Mouse (Mus musculus) cerebellum, adult 11-12 months (tissue): ENCODE measurements at regions not wholly inside any gene's neighbourhood (a gene's known extent, or its start where the extent isn't known, plus 50 kb on each side); places are given as distances from the start of the nearest gene placed in this dataset.

Source experiments
- DNase-seq: peaks from one replicate; pipeline ENCODE4 v3.0.0; 2022

DNA sequence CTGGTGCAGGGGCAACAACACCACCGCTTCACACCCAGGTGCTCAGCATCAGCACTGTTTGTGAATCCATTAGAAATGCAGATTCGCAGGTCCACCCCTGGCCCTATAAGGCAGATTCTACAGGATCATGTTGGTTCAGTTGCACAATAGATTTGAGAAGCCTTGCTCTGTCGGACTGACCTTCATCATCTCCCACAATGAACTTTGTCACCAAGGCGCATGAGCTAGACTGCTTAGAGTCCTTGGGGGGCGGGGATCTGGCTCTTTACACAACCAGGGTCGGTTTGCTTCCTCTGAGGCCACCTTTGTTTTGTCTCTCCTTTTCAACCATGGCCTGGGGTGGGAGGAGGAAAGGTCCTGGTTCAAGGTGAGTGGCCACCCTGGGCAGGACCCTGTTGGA is 209.7 kb downstream of the Igsf11 start:
- no peak for DNase-seq

DNA sequence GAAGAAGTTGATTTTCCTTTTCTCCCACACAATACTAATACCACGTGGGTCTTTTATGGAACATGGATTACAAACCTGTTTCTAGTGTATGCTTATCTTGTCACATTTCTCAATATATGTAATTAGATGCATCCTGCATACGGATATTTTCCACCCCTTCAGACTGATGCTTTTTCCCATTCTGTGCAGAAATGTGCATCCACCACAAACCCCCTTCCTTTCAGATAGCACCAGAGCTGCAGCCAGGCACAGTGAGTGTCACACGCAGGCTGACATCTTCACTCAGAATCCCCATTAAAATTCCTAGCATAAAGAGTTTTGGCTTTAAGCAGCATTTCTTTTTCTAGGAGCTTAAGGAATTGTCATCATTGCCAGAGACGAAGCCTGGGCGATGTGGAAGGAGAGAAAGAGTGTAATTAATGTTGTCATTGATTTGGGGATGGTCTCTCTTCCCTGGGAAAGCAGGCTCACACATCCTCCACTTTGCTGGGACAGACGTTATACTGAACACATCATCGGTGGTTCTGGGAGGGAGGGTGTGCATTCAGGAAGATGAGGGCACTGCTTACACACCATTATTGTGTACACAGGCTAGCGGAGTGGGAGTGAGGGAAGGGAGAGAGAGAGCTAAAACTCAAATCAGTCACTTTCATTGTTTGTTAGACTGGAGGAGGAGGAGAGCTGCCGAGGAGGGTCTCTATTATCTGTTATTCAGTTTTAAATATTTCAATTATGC is 211.1 kb downstream of the Igsf11 start:
- DNase-seq = no peak

DNA sequence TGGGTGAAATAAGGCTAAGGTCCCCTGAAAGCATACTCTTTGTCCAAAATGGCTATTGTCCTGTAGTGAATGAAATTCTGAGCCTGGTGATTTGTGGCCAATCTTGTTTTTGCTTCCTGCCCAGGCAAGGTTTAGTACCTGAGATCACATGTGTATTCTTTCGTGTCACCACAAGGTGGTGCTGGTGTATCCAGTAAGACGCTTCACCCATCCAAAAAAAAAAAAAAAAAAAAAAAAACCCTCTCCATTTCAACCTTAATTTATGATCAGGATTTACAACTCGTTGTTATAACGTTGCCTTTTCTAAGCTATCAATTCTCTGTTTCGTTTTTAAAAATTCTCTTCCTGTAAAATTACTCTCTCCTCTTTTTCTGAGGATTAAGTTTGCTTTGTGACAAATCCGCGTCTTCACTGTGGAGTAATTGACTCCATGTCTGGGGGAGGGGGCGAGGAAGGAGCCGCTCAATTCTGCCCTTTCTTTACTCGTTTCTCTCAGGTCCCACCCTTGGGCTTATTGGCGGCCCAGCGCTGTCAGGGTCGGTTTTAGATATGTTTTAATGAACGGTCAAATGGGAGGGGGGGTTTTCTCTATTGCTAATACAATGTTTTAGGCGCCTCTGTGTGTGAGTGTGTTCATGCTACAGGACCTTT is 217.0 kb downstream of the Igsf11 start:
- DNase-seq = peak; percentile 20

DNA sequence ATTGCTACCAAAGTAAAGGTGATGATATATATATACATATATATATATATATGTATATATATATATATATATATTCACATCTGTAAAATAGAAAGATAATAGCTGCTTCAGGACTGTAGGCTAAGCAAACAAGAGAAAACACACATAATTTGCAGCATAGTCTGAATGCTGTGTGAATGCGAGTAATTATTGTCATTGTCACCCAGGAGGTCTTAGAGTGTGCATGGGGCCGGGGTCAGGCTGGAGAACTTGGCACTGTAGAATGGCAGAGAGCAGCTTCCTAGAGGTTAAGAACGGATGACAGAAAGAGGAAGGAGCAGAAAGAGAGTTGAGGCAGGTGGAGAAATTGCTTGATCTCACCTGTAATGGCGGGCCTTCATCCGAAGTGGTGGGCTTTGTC is 217.6 kb downstream of the Igsf11 start:
- no peak for DNase-seq

DNA sequence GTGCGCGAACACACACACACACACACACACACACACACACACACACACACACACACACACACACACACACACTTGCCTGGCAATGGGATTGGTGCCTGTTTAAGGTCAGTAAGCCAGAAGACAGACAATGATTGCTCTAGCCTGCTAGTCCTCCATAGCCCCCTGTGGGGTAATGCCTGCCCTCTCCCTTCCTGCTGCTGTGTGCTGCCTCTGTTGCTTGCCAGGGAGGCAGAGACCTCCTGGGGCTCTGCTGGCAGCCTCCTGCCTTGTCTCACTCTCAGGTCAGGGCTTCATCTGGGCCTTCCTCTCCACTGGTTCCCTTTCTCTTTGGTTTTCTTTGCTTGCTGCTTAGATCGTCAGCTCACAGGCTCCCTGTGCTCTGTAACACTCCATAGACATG is 225.6 kb downstream of the Igsf11 start:
- peak; percentile 9 for DNase-seq

DNA sequence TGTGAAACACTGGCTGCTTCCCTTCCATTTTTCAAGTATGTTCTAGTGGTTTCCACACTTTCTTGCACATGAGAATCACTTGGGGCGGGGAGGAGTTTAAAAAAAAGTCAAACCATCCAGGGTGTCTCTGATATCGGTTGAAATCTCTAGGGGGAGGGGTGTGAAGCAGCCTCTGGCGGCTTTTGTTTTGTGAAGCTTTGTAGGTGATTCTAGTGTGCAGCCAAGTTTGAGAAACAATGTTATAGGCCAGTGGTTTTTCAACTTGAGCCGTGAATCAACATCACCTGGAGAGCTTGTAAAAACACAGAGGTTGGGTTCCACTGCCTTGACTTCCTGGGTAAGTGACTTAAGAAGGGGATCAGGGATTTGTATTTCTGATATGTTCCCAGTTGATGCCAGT is 227.3 kb downstream of the Igsf11 start:
- no peak for DNase-seq

DNA sequence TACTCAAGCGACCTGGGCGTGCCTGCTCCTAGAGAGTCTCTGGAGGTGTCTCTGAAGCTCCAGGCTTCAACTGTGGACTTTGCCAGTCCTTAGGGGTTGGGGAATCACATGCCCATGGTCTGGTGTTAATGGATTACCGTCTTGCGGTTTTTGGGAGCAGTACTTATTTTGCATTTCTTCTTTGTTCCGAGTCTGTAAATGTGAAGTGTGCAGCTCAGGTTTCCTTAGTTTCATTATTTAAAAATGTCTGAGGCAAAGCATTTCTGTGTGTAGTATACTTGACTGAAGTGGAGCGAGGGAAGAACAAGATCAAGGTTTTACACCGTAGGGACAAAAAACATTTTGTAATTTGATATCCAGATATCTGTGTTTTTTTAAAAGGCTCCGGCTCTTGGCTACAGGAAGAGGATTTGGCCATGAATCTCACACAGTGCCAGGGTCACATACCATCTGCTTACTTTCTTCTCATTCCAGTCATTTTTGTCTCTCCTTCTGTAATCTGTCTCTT is 231.0 kb downstream of the Igsf11 start:
- DNase-seq = no peak

DNA sequence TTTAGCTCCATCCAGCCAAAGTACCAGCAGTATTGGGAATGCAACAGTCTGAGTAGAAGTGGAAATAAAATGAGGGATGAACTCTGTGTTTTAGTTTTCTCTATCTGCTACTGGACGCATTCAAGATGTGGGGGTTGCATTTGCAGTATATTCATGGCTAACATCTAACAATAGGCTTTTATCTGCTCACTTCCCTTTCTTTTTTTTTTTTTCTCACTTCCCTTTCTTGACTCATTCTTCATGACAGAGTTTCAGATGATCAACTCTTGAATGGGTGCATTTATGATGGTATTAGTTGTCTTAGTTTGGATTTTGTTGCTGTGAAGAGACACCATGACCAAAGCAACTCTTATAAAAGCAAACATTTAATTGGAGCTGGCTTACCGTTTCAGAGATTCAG is 240.0 kb downstream of the Igsf11 start:
- no peak for DNase-seq

DNA sequence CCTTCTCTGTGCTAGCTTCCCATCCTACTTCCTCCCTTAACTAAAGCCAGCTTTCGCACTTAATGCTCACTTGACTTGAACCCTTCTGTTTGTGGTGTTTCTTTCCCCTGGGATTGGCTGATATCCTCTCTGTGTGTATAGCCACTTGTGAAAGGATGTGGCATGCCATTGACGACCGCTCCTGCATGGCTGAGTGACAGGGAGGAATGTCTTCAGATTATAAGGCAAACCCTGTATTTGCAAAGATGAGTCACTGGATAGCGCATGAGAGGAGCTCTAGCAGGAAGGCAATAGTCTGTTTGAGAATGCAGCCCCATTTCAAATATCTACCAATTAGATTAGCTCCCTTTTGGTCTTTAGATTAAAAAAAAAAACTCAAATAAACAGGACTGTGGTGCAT is 243.3 kb downstream of the Igsf11 start:
- DNase-seq = no peak

DNA sequence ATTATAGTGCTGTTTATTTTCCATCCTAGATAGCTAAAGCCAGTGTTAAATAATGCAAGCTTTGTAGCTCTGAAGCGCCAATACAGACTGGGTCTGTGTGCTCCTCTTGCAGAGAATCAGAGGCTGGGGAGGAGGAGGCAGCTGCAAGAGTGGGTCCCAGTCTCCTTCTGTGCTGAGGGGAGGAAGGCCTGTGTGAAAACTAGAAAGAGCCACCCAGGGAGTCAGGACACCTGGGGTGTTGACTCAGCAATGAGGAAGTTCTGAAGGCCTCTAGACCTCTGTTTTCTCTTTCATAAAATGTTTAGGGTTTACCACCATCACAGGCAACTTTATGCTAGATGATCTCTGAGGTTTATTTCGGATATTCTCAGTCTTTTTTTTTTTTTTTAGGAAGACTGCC is 254.7 kb downstream of the Igsf11 start:
- no peak for DNase-seq

DNA sequence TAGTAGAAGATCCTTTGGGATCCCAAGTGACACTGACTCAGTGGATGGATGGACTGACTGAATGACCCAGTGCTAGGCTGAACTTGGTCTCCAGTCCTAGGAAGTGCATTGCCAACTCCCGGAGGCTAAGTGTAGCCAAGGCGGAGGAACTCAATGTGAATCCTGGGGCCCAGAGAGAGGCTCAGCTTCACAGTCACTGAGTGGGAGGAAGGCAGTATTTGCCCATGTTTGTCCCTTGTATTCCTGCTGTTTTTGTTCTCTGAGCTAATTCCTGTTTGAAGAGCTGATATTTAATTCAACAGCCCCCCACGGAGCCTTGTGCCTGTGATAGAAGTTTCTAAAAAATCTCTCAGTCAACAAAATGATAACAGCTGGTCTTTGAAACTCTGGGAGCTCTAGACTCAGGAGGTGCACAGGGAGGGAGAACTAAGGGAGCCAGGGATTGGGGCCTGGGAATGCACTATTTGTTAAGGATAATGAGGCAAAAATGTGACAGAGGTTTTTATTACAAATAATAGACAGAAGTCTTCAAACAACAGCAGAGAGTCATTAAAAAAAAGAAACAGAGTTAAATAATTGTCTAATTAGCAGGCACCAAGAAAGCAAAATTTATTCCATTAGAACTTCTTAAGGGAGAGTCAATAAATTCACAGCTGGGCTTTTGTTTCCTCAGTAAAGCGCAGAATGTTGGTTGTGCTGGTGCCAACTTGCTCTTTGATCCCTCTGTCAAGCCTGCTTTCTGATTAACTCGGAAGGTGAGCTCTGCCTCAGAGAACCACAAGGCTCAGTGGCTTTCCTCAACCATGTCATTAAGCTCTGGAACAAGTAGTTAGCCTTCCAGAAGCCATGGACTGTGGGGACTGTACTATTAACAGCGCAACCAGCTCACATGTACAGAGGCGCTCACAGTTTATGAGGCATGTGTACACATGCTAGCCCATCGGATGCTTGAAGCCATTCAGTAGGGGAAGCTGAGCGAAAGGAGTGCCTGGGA is 259.2 kb downstream of the Igsf11 start:
- DNase-seq = no peak

DNA sequence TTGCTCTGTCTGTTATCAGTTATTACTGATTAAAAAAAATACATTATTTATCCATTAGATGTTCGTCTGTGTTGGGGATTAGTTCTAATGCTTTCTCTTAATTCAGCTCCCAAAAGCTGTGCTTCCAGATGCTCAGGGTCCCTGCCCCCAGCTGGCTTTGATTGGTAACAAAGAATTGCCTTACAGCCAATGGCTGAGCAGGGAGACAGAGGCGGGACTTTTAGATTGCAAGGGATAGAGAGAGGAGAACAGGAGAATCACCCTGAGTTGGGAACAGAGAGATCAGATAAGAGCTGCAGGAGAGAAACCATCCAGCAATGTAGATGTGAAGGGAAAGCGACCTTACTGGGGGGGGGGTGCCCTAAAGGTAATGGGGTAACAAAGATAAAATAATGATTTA is 266.4 kb downstream of the Igsf11 start:
- no peak for DNase-seq

DNA sequence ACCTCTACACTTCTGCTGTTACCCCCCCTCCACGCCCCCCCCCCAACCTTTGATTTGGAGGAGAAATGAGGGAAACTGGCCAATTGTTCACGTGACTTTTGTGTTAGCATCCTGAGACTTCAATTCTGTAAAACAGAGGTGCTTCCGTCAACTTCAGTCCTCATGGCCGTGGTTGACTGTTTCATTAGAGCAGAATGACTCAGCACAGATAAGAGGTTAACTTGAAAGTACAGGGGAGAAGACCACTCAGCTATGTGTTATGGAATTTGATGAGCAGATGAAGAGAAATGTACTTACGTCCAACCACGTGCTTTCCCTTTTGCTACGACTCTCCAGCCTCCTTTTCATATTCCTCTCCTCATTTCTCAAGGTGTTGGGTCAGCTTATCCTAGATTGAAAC is 267.3 kb downstream of the Igsf11 start:
- DNase-seq = no peak

DNA sequence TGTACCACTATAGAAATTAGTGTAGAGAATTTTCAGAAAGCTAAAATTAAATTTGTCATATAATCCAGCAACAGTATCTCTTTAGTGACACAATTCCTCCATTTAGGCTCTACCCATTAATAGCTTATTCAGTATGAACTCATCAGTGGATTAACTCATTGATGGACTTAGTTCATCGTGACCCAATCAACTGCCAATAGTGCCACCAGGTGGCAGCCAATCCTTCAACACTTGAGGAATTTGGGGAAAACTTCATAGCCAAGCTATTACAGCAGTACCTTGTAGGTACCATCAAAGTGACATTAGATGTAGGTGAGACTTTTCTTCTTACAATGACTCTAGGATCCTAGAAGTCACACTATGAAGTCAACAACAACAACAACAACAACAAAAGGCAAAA is 270.2 kb downstream of the Igsf11 start:
- DNase-seq = no peak

DNA sequence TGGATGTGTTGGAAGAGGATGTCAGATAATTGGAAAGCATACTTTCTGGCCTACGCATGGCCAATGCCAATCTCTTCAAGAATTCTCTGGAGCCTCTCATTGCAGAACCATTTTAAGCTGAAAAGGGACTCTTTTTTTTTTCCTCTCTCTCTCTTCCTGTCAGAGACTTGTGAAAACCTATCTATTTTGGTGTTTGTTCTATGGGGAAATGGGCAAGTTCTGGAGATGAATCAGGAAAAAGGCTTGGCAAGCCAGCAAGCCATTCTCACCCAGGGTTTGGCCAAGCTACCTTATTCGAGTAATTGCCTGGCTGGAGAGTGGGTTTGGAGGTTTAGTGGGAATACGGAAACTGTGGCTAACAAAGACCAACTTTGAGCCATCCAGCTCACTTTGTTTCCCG is 299.4 kb downstream of the Igsf11 start:
- peak; percentile 9 for DNase-seq

DNA sequence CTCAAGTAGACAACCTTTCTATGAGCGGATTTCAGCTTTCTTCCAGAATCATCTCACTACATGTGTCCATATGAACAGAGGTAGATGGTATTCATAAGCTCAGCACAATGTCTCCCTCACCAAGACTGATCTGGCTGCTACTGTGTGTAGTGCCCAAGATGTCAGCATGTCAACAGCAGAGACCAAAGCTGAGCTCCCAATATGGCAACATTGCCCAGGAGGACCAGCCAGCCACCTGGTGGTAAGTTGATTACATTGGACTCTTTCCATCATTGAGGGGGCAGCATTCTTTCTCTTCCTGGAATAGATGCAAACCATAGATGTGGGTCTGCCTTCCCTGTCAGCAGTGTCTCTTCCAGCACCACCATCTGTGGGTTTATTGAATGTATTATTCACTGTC is 303.0 kb downstream of the Igsf11 start:
- peak; percentile 52 for DNase-seq

DNA sequence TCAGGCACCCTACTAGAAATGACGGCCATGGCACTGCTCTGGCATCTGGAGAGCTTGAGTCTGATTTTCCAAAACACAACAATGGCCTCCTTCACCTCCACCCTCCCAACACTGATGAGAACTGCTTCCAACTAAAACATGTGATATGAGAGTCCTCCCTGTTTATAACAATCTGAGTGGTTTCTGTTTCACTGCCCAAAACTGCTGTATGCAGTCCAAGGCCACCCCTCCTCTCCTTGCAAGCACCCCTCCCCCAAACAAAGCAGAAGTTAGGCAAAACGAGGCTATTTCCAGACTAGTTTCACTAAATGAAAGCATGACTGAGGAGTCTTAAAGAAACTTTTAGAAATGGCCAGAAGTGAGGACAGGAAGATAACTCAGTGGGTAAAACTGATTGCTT is 304.4 kb downstream of the Igsf11 start:
- no peak for DNase-seq

DNA sequence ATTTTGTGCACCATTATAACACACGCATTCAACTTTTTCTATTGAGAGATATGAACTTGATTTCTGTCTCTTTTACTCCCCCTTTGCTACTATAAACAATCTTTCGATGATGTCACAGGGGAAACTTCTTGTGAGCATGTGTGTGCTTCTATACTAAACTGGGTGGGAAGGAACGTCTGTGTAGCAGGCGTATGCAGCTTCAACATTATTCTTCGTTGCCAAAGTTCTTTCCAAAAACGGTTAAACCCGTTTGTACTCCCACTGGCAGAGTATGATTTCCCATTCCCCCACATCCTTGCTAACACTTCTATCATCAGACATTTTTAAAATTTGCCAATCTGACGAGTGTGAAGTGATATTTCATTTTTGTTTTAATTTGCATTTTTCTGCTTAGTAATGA is 331.1 kb downstream of the Igsf11 start:
- no peak for DNase-seq

DNA sequence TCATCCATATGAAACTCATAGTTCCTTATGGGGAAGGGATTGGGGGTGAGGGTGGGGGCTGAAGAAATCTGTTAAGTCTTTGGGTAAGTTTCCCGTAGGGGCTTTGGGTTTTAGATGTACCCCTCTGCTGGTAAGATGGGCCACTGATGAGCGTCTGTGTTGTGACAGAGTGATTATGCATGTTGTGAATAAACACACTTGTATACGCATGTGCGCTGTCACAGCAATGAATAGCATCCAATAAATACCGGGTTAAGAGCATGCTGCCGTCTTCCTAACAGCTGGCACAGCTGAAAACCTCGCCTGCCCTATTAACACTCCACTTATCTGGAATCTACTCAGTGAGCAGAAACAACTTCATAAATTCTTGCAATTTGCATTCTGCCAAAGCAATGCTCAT is 337.0 kb downstream of the Igsf11 start:
- DNase-seq = no peak

DNA sequence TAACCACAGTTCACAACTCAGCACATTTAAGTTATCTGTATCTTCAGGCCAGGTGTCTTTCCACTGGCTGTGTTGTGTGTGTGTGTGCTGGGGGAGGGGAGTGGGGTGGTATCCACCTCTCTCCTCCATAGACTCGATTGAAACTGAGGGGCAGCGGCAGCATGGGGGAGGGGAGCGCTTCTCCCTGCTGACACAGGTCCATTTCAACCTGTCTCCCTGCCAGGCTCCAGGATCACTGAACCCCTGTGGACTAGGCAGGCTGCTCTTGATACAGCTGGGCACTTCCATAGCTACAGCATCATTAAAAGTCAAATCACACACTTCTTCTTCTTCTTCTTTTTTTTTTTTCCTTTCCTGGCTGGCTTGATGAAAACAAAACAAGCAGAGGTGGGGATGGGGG is 338.0 kb downstream of the Igsf11 start:
- no peak for DNase-seq

DNA sequence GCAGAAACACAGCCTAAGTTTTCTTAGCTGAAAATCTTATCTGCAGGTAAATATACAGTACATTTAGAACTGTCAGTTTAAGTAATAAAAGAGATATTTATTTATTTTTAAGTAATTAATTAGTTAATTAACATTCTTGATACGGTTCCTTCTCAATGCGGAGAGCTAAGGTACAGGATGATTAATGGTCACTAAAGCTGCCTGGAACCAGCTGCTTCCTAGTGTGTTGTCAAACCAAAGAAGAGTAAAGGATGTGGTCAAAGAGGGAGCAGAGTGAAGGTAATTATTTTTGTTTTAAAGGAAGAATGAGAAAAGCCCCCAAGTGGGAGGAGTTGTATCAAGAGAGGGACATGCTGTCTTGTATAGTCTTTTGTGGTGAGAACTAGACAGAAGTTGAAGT is 341.8 kb downstream of the Igsf11 start:
- no peak for DNase-seq

DNA sequence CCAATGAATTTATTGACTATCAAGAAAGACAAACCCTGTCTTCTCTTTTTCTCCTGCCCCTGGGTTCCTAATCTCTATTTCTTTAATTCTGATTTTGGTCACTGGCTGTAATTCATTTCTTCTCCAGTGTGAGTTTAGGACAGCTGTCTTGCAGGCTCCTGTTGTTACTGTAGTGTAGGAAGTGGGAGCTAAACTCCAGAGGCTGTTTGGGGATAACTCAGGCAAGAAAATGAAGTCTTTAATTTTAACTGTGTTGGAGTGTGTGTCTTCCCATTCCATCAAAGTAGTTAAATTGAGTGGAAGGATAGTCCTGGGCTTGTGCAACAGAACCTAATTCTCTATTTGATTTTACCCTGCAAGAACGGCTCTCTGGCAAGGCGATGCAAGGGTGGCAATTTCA is 381.0 kb downstream of the Igsf11 start:
- DNase-seq = no peak

DNA sequence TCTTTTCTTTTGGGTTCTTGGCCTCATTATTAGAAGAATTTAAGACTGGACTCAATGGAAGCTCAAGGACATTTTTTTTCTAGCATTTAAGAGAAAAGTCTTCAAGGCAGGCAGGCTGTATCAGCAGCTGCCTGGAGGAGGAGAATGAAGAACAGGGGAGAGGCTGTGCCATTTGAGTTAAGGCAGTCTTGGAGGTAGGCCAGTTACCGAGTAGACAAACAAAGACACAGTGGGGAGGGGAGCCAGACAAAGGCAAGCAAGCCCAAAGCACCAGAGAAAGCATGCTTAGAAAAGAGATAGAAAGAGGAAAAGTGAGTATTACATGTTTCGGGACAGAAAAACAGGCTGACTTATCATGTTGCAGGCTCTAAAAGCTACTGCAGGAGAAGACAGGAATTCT is 392.0 kb downstream of the Igsf11 start:
- DNase-seq = no peak
